Mouse (Mus musculus): ENCODE results near the gene Ecel1. TPM values are rescaled to one million over a fixed set of nuclear protein-coding genes. Genes with fewer than 3 reads are reported as not detected.

Gene Ecel1
- 33.1 and 35.5 TPM in 2 replicates for polyA plus RNA-seq (2015; fragmentation: Nextera tagmentation; extraction: Ambion mirVana)

DNA sequence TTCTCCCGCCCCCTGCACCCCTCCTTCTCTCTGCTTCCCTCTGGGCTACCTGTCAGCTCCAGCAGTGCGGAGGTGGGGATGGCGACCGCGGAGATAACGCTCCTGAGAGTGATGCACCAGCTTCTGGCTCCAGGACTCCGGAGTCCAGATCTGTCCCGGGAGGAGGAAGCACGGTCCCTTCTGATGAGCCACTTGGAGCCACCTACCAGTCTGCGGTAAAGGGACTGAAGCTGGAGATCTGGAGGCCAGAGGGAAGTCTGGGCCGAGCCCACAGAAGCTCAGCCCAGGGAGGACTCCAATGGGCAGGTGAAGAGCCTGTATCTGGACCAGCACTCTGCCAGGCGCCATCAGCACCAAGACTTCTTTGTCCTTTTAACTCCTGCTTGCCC, at the start of gene Ecel1:
Gene Ecel1, minus strand, starts transcription at position 323 of the 389 bp plus-strand sequence.
- H3K4me1 ChIP-seq (replicated peaks): peaks cover 41% of the 10 kb centered on the region

DNA sequence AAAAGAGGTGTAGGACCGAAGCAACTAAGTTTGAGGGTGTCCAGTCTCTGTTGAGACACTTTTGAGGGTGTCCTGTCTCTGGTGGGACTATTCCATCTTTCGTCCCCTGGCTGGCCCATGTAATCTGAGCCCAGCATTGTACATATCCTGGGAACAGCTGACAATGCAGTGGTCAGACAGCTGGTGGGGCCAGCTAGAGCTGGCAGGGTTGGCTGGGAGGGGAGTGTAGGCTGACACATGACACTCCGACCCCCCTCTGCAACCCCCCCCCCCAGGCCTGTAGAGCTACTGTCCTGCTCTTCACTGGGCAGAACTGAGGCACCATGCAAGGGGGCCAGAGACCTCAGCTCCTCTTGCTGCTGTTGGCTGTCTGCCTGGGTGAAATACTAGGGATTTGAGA, 49.2 kb upstream of the Ecel1 start:
- Histone ChIP-seq H3K27me3 (peaks cover 42% of the 10 kb centered on the region), H3K27ac (no peak overlapping the region), H3K36me3 (no peaks in the 10 kb centered on the region), H3K9me3 (no peaks in the 10 kb centered on the region), H3K4me3 (no peak overlapping the region), H3K4me2 (no peak overlapping the region), H3K9ac (no peak overlapping the region), H3K4me1 (replicated peaks) (no peaks in the 10 kb centered on the region)
- ATAC-seq (ENCODE audit: low FRiP score): no peak
- WGBS: 51% methylated on average over 3 of the region's 3 CpGs

More for the DNA sequence above, at the start of gene Ecel1:
- Histone ChIP-seq H3K4me3 (peak within 1 kb of the TSS; percentile 50), H3K27me3 (peaks cover 84% of the 10 kb centered on the region), H3K9me3 (no peaks in the 10 kb centered on the region), H3K36me3 (no peaks in the 10 kb centered on the region), H3K27ac (peak within 1 kb of the TSS; percentile 64; the same call in 1 of the 2 replicates), H3K9ac (peak within 1 kb of the TSS; percentile 77), H3K4me2 (peak within 1 kb of the TSS; percentile 73)
- 1% methylated on average over 12 of the region's 12 CpGs for WGBS
- peak; percentile 39 for ATAC-seq (ENCODE audit: low FRiP score)

DNA sequence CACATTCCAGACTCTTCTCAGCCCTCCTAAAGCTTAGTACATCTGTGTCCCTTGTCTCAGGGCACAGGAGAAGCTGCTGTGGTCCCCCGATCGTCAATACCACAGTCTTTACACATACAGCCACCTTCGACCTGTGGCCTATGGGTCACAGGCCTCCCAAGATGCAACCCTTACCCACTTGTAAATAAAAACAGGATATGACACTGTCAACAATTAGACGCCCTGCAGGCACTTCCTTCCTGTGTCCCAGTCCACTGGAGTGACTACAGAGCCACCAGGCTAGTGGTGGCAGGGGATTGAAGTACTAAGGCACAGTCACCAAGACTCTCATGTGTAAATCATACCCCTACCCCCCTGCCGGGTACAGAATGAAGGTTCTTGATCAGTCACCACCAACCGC, 48.7 kb upstream of the Ecel1 start:
- H3K27ac ChIP-seq: no peak overlapping the region
- 56% methylated on average over 6 of the region's 6 CpGs for WGBS
- no peaks in the 10 kb centered on the region for H3K36me3 ChIP-seq
- no peaks in the 10 kb centered on the region for H3K9me3 ChIP-seq
- H3K27me3 ChIP-seq: peaks cover 42% of the 10 kb centered on the region
- no peak overlapping the region for H3K4me3 ChIP-seq
- H3K4me2 ChIP-seq: no peak overlapping the region
- no peak for ATAC-seq (ENCODE audit: low FRiP score)
- H3K4me1 ChIP-seq (replicated peaks): no peaks in the 10 kb centered on the region
- H3K9ac ChIP-seq: no peak overlapping the region

DNA sequence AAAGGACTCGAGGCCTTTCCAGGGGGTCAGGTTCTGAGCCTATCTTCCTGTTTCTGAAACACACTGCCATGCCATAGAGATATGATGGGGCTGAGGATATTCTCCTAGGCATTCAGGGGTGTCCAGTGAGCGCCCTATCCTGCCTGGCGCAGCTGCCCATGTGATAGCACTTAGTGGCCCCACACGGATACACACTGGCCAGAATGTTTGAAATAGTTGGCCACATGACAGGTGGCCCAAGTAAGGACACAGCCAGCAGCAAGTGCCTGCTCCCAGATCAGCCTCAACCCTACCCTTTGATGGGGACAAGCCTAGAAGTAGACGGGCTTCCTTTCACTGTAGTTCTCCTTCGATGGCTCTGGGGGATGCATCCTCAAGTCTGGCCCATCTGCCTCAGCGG, 48.1 kb upstream of the Ecel1 start, which contains the start of gene Chrng:
Gene Chrng, plus strand, starts transcription at position 193 of the 400 bp plus-strand sequence.
- Histone ChIP-seq H3K4me1 (replicated peaks) (no peaks in the 10 kb centered on the region), H3K4me2 (no peak within 1 kb of the TSS), H3K9ac (no peak within 1 kb of the TSS), H3K9me3 (no peaks in the 10 kb centered on the region), H3K4me3 (no peak within 1 kb of the TSS), H3K27me3 (peaks cover 42% of the 10 kb centered on the region), H3K27ac (no peak within 1 kb of the TSS), H3K36me3 (no peaks in the 10 kb centered on the region)
- ATAC-seq (ENCODE audit: low FRiP score): no peak
- WGBS: 90% methylated on average over 7 of the region's 7 CpGs

DNA sequence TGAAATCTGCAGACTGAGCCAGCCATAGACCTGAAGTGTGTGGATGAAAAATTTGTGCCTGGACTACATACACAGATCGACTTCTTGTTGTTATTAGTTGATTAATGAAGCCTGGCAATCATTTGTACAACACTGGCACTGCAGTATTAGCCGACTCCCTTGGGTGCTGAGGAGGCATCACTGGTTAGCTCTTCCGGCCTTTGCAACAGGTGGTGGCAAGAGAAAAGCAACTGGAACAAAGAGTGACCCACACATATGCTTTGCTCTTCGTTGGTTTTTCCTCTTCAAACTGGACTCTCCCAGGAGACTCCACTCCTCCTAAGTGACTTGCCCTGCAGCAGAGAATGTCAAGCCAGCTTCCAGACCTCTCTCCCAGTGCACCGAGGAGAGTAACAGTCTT, 47.5 kb upstream of the Ecel1 start:
- no peak for ATAC-seq (ENCODE audit: low FRiP score)
- Histone ChIP-seq H3K27ac (no peak overlapping the region), H3K9me3 (no peaks in the 10 kb centered on the region), H3K27me3 (peaks cover 39% of the 10 kb centered on the region), H3K4me3 (no peak overlapping the region), H3K36me3 (no peaks in the 10 kb centered on the region), H3K4me1 (replicated peaks) (no peaks in the 10 kb centered on the region), H3K9ac (no peak overlapping the region), H3K4me2 (no peak overlapping the region)
- WGBS: 84% methylated on average over 5 of the region's 5 CpGs

DNA sequence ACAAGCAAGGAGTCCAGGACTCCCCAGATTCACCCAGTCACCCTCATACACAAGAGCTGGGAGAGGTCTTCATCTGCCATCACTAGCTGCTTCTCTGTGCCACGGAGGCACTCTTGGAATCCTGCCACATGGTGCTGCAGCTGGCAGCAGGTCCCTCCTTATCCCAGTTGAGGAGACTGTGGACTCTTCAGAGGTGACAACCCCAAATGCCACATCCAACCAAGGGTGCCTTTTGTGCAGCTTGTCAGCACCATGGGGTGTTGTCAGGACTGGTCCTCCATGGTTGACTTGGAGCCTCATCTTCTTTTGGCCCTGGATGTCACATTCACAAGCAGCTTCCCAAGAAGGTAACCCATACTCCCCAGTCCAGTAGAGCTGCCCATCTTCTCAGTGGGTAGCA, 45.5 kb upstream of the Ecel1 start:
- ATAC-seq (ENCODE audit: low FRiP score): no peak
- H3K4me2 ChIP-seq: no peak overlapping the region
- no peaks in the 10 kb centered on the region for H3K9me3 ChIP-seq
- no peaks in the 10 kb centered on the region for H3K36me3 ChIP-seq
- no peak overlapping the region for H3K27ac ChIP-seq
- H3K4me3 ChIP-seq: no peak overlapping the region
- peaks cover 24% of the 10 kb centered on the region for H3K27me3 ChIP-seq
- no peaks in the 10 kb centered on the region for H3K4me1 ChIP-seq (replicated peaks)
- 50% methylated on average over 1 of the region's 1 CpGs for WGBS
- H3K9ac ChIP-seq: no peak overlapping the region

DNA sequence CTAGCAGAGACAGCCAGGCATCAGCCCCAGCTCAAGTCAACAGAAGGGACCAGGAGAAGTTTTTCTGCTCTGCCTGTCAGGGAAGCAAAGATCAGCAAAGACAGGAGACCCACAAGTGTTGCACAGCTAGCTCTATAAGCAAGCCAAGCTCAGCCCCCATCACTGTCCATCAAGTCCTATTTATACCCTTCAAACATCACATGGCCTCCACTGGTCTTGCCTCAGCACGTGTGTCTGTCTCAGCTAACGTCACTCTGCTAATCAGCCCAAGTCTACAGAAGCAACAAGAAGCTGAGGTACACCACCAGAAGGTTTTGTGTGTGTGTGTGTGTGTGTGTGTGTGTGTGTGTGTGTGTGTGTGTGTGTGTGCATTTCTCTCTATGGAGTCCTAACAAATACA, 44.5 kb upstream of the Ecel1 start:
- Histone ChIP-seq H3K27me3 (peaks cover 14% of the 10 kb centered on the region), H3K27ac (no peak overlapping the region), H3K4me3 (no peak overlapping the region), H3K9ac (no peak overlapping the region), H3K9me3 (no peaks in the 10 kb centered on the region), H3K4me2 (no peak overlapping the region), H3K4me1 (replicated peaks) (no peaks in the 10 kb centered on the region), H3K36me3 (no peaks in the 10 kb centered on the region)
- 67% methylated on average over 2 of the region's 2 CpGs for WGBS
- no peak for ATAC-seq (ENCODE audit: low FRiP score)

DNA sequence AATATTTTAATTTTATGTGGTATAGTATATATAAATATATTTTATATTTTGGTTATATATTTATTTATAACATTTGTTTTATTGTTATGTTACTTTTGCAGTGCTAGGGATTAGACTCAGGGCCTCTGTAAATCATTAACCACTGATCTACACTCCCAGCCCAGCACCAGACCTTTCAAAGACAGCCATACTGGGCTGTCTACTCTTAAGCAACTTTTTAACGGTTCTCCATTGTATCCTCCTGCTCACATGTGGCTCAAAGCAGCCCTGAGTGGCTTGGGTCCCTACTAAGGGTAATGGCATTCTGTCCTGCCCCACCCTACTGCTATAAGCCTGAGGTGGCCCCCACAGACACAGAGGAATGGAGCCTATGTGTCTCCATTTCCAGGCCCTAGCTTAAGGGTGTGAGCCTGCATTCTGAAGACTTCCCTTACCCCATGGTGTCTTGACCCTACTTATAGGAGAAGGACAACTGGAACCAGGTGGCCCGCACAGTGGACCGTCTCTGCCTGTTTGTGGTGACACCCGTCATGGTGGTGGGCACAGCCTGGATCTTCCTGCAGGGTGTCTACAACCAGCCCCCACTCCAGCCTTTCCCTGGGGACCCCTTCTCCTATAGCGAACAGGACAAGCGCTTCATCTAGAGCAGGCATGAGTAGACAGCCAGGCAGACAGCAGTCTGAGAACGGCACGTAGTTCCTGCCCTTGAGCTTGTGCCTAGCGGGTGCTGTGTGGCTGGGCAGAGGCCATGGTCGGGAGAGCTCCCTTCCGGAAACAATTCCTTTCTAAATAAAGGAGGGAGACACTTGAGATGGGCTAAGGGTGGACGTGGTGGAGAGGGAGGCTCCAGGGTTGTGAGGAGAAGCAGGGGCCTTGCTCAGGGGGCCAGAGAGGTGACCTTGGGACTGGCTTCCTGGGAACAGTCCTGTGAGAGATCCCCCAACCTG, 42.1 kb upstream of the Ecel1 start:
- H3K27me3 ChIP-seq: 0 out of 2 replicates have a peak, but pooled peaks cover 4% of the 10 kb centered on the region
- H3K27ac ChIP-seq: no peak overlapping the region
- no peak for ATAC-seq (ENCODE audit: low FRiP score)
- H3K9me3 ChIP-seq: no peaks in the 10 kb centered on the region
- no peak overlapping the region for H3K4me2 ChIP-seq
- WGBS: 79% methylated on average over 12 of the region's 12 CpGs
- H3K4me3 ChIP-seq: no peak overlapping the region
- no peaks in the 10 kb centered on the region for H3K36me3 ChIP-seq
- no peaks in the 10 kb centered on the region for H3K4me1 ChIP-seq (replicated peaks)
- no peak overlapping the region for H3K9ac ChIP-seq

DNA sequence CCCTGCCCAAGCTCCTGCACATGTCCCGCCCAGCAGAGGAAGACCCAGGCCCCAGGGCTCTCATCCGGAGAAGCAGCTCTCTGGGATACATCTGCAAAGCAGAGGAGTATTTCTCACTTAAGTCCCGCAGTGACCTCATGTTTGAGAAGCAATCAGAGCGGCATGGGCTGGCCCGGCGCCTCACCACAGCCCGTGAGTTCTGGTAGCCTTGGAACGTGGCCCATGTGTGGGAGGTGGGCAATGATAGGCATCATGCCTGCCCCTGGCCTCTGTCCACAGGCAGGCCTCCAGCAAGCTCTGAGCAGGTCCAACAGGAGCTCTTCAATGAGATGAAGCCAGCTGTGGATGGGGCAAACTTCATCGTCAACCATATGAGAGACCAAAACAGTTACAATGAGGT, 41.0 kb upstream of the Ecel1 start:
- Histone ChIP-seq H3K27me3 (0 out of 2 replicates have a peak, but pooled peaks cover 4% of the 10 kb centered on the region), H3K4me2 (no peak overlapping the region), H3K27ac (no peak overlapping the region), H3K9ac (no peak overlapping the region), H3K4me1 (replicated peaks) (no peaks in the 10 kb centered on the region), H3K9me3 (no peaks in the 10 kb centered on the region), H3K4me3 (no peak overlapping the region), H3K36me3 (no peaks in the 10 kb centered on the region)
- ATAC-seq (ENCODE audit: low FRiP score): no peak
- 83% methylated on average over 9 of the region's 9 CpGs for WGBS

DNA sequence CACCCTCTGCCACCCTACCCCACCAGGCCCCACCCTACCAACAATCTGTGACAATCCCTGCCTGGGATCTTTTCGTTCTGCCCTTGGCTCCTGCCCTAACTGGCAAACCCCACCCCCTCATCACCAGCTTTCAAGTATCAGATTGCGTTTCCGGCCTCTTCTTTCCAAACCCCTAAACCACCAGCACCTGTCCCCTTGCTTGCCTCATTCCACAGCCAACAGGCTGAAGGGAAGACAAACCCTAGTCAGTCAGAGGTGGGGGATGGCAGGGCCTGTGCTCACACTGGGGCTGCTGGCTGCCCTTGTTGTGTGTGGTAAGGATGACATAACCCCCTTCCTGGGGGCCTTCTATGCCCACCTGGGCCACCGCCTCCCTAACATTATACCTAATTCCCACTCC, 34.1 kb upstream of the Ecel1 start, which contains the start of gene Chrnd:
Gene Chrnd, plus strand, starts transcription at position 179 of the 400 bp plus-strand sequence.
- H3K4me1 ChIP-seq (replicated peaks): peaks cover 14% of the 10 kb centered on the region
- H3K9ac ChIP-seq: no peak within 1 kb of the TSS
- H3K27ac ChIP-seq: no peak within 1 kb of the TSS
- H3K9me3 ChIP-seq: no peaks in the 10 kb centered on the region
- H3K4me3 ChIP-seq: no peak within 1 kb of the TSS
- peaks cover 46% of the 10 kb centered on the region for H3K27me3 ChIP-seq
- ATAC-seq (ENCODE audit: low FRiP score): no peak
- no peaks in the 10 kb centered on the region for H3K36me3 ChIP-seq
- H3K4me2 ChIP-seq: no peak within 1 kb of the TSS
- WGBS: 37% methylated on average over 4 of the region's 4 CpGs

DNA sequence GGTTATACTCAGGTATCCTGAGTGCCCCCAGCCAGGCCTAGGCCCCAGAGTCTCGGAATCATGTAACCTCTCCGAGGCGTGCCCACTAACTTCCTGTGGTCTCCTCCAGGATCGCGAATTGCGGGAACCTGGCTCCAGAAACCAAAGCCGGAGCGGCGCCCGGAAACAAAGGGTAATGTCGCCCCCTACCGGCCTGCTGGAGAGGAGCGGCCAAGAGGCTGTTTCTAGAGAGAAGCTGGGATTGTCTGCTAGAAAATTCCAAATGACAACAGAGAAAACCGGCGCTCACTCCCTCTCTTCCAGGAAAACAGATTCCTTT, 30.7 kb upstream of the Ecel1 start:
- under 1% methylated on average over 15 of the region's 15 CpGs for WGBS
- H3K9me3 ChIP-seq: no peaks in the 10 kb centered on the region
- H3K36me3 ChIP-seq: no peaks in the 10 kb centered on the region
- peak overlapping the region; percentile 87 for H3K4me2 ChIP-seq
- H3K4me1 ChIP-seq (replicated peaks): peaks cover 24% of the 10 kb centered on the region
- H3K4me3 ChIP-seq: peak overlapping the region; percentile 49
- H3K27ac ChIP-seq: no peak overlapping the region
- H3K9ac ChIP-seq: peak overlapping the region; percentile 68
- H3K27me3 ChIP-seq: peaks cover 78% of the 10 kb centered on the region
- ATAC-seq (ENCODE audit: low FRiP score): peak; percentile 64

DNA sequence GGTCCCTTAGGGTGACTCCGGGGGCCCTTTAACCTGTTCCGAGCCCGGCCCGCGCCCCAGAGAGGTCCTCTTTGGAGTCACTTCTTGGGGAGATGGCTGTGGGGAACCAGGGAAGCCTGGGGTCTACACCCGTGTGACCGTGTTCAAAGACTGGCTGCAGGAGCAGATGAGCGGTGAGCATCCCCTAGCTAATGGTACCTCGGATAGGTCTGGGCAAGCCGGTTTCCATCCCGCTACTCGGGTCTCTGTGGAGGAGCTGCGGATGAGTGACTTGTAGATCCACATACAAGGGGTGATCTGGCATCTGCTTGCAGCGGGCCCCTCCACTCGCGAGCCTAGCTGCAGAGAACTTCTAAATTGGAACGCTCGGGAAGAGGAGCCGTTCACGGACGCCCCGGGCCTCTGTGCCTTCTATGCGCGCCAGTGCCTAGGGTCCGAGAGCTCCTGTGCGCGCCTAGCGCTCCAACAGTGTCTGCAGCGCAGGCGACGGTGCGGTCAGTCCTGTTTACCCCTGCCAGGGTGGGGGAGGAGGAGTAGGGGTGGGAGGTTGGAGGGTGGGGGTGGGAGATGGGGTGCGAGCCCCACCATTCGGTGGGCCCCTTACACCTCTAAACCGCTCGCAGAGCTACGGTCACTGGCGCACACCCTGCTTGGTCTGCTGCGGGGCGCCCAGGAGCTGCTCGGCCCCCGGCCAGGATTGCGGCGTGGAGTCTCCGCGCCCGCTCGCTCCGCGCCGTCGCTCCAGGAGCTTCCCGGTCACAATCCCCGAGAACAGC, 30.1 kb upstream of the Ecel1 start:
- Histone ChIP-seq H3K9ac (peak overlapping the region; percentile 68), H3K27me3 (peaks cover 83% of the 10 kb centered on the region), H3K4me1 (replicated peaks) (peaks cover 24% of the 10 kb centered on the region), H3K4me3 (peak overlapping the region; percentile 49), H3K9me3 (no peaks in the 10 kb centered on the region), H3K4me2 (peak overlapping the region; percentile 87), H3K27ac (no peak overlapping the region), H3K36me3 (no peaks in the 10 kb centered on the region)
- ATAC-seq (ENCODE audit: low FRiP score): peak; percentile 53
- WGBS: 2% methylated on average over 50 of the region's 54 CpGs
